Mouse (Mus musculus): ENCODE measurements at regions not wholly inside any gene's neighbourhood (a gene's known extent, or its start where the extent isn't known, plus 50 kb on each side); places are given as distances from the start of the nearest gene placed in this dataset.

DNA sequence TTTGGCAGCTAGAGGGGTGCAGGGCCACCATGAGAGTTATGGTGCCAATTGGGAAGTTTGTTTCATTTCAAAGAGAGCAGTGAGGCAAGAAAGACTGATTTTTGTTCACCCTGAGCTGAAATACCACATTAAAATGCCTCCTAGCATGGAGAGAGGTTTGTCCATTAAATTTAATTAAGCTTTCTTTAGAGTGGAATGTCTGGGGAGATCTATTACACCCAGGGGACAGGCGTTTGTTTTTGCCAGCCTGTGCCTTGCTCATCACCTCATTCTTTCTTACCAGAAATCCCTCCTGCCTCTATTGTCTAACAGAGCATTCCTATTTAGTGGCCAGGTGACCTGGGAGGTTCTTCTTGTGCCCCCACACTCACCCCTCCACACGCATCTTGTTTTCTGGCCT lies 55.2 kb upstream of the Rcn1 start:
- no peak for ATAC-seq (ENCODE audit: insufficient number of reproducible peaks, low FRiP score, low TSS enrichment, low read depth)
- Histone ChIP-seq H3K9ac (no peak overlapping the region), H3K4me1 (no peaks in the 10 kb centered on the region), H3K27me3 (no peaks in the 10 kb centered on the region), H3K4me3 (replicated peaks) (no peak overlapping the region), H3K9me3 (replicated peaks) (no peaks in the 10 kb centered on the region), H3K4me2 (replicated peaks) (no peak overlapping the region), H3K36me3 (no peaks in the 10 kb centered on the region), H3K27ac (replicated peaks) (no peak overlapping the region)
- 55% methylated on average over 2 of the region's 2 CpGs for WGBS

GRCm38 (mm10) chr2:105454836-105455235 lies 55.7 kb upstream of the Rcn1 start:
- no peak for ATAC-seq (ENCODE audit: insufficient number of reproducible peaks, low FRiP score, low TSS enrichment, low read depth)
- no peaks in the 10 kb centered on the region for H3K36me3 ChIP-seq
- H3K27me3 ChIP-seq = no peaks in the 10 kb centered on the region
- no peak overlapping the region for H3K27ac ChIP-seq (replicated peaks)
- no peak overlapping the region for H3K9ac ChIP-seq
- H3K4me3 ChIP-seq (replicated peaks) = no peak overlapping the region
- H3K4me1 ChIP-seq = no peaks in the 10 kb centered on the region
- H3K9me3 ChIP-seq (replicated peaks) = no peaks in the 10 kb centered on the region
- no peak overlapping the region for H3K4me2 ChIP-seq (replicated peaks)

DNA sequence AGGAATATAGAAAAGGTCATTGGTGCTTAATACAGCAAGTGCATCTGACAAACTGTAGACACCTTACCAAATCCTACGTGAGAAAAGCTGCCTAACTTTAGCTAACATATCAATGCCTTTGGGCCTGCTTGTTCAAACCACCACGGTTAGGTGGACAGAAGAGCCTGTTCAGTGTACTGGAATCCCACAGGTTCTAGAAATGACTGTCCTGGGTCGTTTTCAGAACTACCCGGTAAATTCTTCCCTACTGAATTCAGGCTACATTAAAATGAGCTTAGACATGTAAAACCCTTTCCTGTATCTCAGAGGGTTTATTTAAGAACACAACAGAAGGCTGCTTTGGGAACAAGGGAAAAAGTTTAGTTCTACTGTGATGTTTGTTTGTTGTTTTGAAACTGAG lies 59.5 kb upstream of the Rcn1 start:
- H3K9ac ChIP-seq = no peak overlapping the region
- no peak overlapping the region for H3K27ac ChIP-seq (replicated peaks)
- 0 out of 2 replicates have a peak, but pooled peaks cover 4% of the 10 kb centered on the region for H3K27me3 ChIP-seq
- H3K4me1 ChIP-seq = no peaks in the 10 kb centered on the region
- no peak overlapping the region for H3K4me2 ChIP-seq (replicated peaks)
- H3K9me3 ChIP-seq (replicated peaks) = no peaks in the 10 kb centered on the region
- WGBS = 88% methylated on average over 4 of the region's 4 CpGs
- H3K36me3 ChIP-seq = no peaks in the 10 kb centered on the region
- ATAC-seq (ENCODE audit: insufficient number of reproducible peaks, low FRiP score, low TSS enrichment, low read depth) = no peak
- H3K4me3 ChIP-seq (replicated peaks) = no peak overlapping the region

DNA sequence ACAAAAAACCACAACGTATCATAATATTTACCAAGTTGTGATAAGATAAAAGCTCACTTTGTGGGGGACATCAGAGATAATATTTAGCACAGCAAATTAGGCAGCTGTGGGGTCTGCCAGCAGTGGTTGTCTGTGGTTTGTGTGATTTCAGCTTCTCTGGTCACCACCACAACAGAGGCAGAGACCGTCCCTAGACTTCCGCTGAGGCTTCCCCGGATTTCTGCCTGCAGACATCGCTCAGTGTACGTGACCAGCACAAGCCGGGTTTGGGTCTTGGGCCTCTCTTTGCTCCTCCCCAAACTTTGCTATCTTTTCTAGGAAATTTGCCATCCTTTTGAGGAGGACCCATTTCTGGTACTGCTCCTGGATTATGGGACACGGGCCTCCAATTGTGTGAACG lies 60.4 kb upstream of the Rcn1 start:
- Histone ChIP-seq H3K9me3 (replicated peaks) (no peaks in the 10 kb centered on the region), H3K27me3 (0 out of 2 replicates have a peak, but pooled peaks cover 4% of the 10 kb centered on the region), H3K4me3 (replicated peaks) (no peak overlapping the region), H3K27ac (replicated peaks) (no peak overlapping the region), H3K4me2 (replicated peaks) (no peak overlapping the region), H3K36me3 (no peaks in the 10 kb centered on the region), H3K4me1 (no peaks in the 10 kb centered on the region), H3K9ac (no peak overlapping the region)
- no peak for ATAC-seq (ENCODE audit: insufficient number of reproducible peaks, low FRiP score, low TSS enrichment, low read depth)
- WGBS = 63% methylated on average over 9 of the region's 9 CpGs

DNA sequence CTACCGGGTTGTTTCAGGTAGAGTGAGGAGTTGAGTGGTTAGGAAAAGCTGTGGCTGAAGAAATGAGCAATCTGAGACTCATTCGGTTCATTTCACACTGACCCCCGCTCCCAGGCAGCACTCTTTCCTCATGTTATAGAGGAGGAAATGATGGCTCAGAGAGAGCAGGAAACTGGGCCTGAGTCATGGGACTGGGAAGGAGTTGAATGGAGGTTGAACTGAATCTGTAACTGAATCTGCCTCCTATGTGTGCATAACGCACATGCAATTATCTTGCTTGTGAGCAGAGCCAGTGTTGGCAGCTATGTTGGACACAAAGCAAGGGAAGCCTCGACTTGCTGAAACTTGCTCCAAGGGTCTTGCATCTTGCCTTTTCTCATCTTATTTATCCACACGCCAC lies 66.5 kb upstream of the Rcn1 start:
- H3K4me2 ChIP-seq (replicated peaks) = no peak overlapping the region
- H3K27ac ChIP-seq (replicated peaks) = no peak overlapping the region
- WGBS = 74% methylated on average over 6 of the region's 6 CpGs
- H3K9ac ChIP-seq = no peak overlapping the region
- no peak overlapping the region for H3K4me3 ChIP-seq (replicated peaks)
- H3K27me3 ChIP-seq = 0 out of 2 replicates have a peak, but pooled peaks cover 4% of the 10 kb centered on the region
- no peak for ATAC-seq (ENCODE audit: insufficient number of reproducible peaks, low FRiP score, low TSS enrichment, low read depth)
- H3K4me1 ChIP-seq = no peaks in the 10 kb centered on the region
- H3K36me3 ChIP-seq = no peaks in the 10 kb centered on the region
- H3K9me3 ChIP-seq (replicated peaks) = no peaks in the 10 kb centered on the region

DNA sequence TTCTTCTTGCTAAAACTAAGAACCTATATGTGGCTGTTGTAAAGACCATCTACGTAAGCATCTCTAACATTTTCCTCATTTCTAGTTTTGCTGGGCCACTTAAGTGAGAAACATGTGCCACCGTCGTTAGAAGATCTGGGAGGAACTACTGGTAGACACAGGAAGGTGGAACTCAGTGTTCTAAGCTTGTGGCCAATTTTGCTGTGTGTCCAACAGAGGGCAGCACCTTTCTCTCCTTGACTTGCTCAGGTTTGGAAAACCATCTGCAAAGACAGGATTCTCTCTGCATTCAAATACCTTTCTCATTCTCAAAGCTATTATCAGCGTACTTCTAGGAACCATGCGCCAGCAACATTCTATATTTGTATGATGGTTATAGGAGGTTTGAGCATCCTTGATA lies 69.8 kb upstream of the Rcn1 start:
- H3K27ac ChIP-seq (replicated peaks) = no peak overlapping the region
- ATAC-seq (ENCODE audit: insufficient number of reproducible peaks, low FRiP score, low TSS enrichment, low read depth) = no peak
- no peaks in the 10 kb centered on the region for H3K4me1 ChIP-seq
- no peaks in the 10 kb centered on the region for H3K27me3 ChIP-seq
- H3K36me3 ChIP-seq = no peaks in the 10 kb centered on the region
- H3K9ac ChIP-seq = no peak overlapping the region
- H3K4me3 ChIP-seq (replicated peaks) = no peak overlapping the region
- no peak overlapping the region for H3K4me2 ChIP-seq (replicated peaks)
- no peaks in the 10 kb centered on the region for H3K9me3 ChIP-seq (replicated peaks)
- 34% methylated on average over 5 of the region's 5 CpGs for WGBS

- WGBS = 72% methylated on average over 7 of the region's 7 CpGs
- Histone ChIP-seq H3K4me1 (no peaks in the 10 kb centered on the region), H3K9me3 (replicated peaks) (no peaks in the 10 kb centered on the region), H3K36me3 (no peaks in the 10 kb centered on the region), H3K27me3 (no peaks in the 10 kb centered on the region), H3K9ac (no peak overlapping the region), H3K4me2 (replicated peaks) (no peak overlapping the region), H3K4me3 (replicated peaks) (no peak overlapping the region), H3K27ac (replicated peaks) (no peak overlapping the region)
- peak; percentile 61; the same call in 1 of the 2 replicates for ATAC-seq (ENCODE audit: insufficient number of reproducible peaks, low FRiP score, low TSS enrichment, low read depth)
Observed at GRCm38 (mm10) chr2:105476028-105476677, 77.0 kb upstream of the Rcn1 start.

DNA sequence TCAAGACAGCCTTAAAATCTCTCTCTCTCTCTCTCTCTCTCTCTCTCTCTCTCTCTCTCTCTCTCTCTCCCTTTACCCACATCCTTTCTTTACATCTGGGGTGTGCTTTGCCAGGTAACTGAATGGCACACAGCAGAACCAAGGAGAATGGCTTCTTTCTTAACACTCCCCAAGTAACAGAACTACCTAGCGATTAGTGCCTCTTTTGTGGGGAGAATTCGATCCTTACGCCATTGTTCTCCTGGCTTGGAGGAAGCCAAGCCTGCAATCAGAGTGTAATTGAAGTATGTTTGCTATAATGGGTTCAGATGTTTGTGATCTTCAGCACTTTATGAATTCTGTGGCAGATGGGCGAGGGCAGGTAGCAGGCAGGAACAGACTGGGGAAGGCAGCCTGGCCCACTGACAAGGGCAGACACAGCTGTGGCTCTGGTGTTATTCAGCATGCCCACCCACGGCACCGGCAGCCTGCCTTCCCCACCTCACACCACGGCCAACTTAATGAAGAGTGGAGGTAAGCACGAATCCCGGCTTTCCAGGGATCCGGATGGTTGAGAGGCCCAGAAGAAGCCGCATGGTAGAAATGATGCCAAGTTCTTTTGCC lies 83.0 kb upstream of the Rcn1 start:
- H3K4me1 ChIP-seq = no peaks in the 10 kb centered on the region
- no peaks in the 10 kb centered on the region for H3K9me3 ChIP-seq (replicated peaks)
- no peak overlapping the region for H3K4me2 ChIP-seq (replicated peaks)
- no peak overlapping the region for H3K27ac ChIP-seq (replicated peaks)
- ATAC-seq (ENCODE audit: insufficient number of reproducible peaks, low FRiP score, low TSS enrichment, low read depth) = peak; percentile 78
- no peak overlapping the region for H3K9ac ChIP-seq
- WGBS = 48% methylated on average over 11 of the region's 11 CpGs
- H3K36me3 ChIP-seq = no peaks in the 10 kb centered on the region
- H3K27me3 ChIP-seq = no peaks in the 10 kb centered on the region
- no peak overlapping the region for H3K4me3 ChIP-seq (replicated peaks)

GRCm38 (mm10) chr2:105484496-105484895 lies 85.4 kb upstream of the Rcn1 start:
- 55% methylated on average over 3 of the region's 3 CpGs for WGBS
- Histone ChIP-seq H3K27ac (replicated peaks) (no peak overlapping the region), H3K4me1 (no peaks in the 10 kb centered on the region), H3K4me3 (replicated peaks) (no peak overlapping the region), H3K36me3 (no peaks in the 10 kb centered on the region), H3K9me3 (replicated peaks) (no peaks in the 10 kb centered on the region), H3K4me2 (replicated peaks) (no peak overlapping the region), H3K27me3 (no peaks in the 10 kb centered on the region), H3K9ac (no peak overlapping the region)
- no peak for ATAC-seq (ENCODE audit: insufficient number of reproducible peaks, low FRiP score, low TSS enrichment, low read depth)

DNA sequence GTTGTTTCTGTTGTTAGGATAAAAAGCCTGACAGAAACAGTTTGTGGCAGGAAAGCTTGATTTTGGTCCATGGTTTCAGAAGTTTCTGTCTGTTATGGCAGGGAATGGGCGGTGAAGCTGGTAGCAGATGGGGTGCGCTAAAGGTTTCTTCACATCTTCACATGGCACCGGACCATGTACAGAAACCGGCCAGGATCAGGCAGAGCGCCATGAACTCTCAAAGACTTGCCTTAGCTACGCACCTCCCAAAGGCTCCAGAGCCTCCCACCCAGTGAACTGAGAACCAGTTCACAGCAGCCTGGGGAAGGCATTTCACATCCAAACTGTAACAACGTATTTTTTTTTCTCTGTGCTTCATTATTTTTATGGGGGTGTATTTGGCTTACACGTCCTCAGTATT lies 86.2 kb upstream of the Rcn1 start:
- no peak overlapping the region for H3K4me3 ChIP-seq (replicated peaks)
- H3K27me3 ChIP-seq = no peaks in the 10 kb centered on the region
- H3K9ac ChIP-seq = no peak overlapping the region
- H3K36me3 ChIP-seq = no peaks in the 10 kb centered on the region
- no peak overlapping the region for H3K4me2 ChIP-seq (replicated peaks)
- H3K27ac ChIP-seq (replicated peaks) = no peak overlapping the region
- no peaks in the 10 kb centered on the region for H3K9me3 ChIP-seq (replicated peaks)
- 83% methylated on average over 8 of the region's 8 CpGs for WGBS
- no peak for ATAC-seq (ENCODE audit: insufficient number of reproducible peaks, low FRiP score, low TSS enrichment, low read depth)
- no peaks in the 10 kb centered on the region for H3K4me1 ChIP-seq

DNA sequence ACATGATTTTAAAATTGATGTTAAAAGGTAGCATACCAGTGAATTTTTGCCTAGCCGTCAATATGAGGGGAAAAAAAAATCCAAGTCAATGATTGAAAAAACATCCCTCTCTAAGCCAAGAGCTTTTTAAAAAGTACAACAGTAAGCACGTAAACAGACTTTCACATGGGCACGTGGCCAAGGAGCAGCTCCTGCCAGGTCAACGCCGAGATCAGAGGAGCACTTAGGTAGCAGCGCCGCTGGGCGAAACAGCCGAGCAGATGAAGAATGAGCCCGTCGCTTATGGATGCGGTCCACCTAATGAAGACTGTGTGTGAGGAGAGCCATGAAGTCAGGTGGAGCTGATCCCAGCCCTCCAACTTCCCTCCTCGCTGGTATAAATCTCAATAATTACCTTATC lies 96.7 kb upstream of the Rcn1 start:
- no peaks in the 10 kb centered on the region for H3K36me3 ChIP-seq

GRCm38 (mm10) chr2:105504197-105504596 lies 105.1 kb upstream of the Rcn1 start:
- H3K4me2 ChIP-seq (replicated peaks) = no peak overlapping the region
- H3K9ac ChIP-seq = no peak overlapping the region
- H3K4me3 ChIP-seq (replicated peaks) = no peak overlapping the region
- no peak overlapping the region for H3K27ac ChIP-seq (replicated peaks)
- ATAC-seq (ENCODE audit: insufficient number of reproducible peaks, low FRiP score, low TSS enrichment, low read depth) = no peak
- no peaks in the 10 kb centered on the region for H3K36me3 ChIP-seq
- WGBS = 77% methylated on average over 2 of the region's 2 CpGs
- H3K4me1 ChIP-seq = no peaks in the 10 kb centered on the region
- no peaks in the 10 kb centered on the region for H3K27me3 ChIP-seq
- no peaks in the 10 kb centered on the region for H3K9me3 ChIP-seq (replicated peaks)

More for the DNA sequence above, 96.7 kb upstream of the Rcn1 start:
- H3K27ac ChIP-seq (replicated peaks) = no peak overlapping the region
- H3K9me3 ChIP-seq (replicated peaks) = no peaks in the 10 kb centered on the region
- WGBS = 76% methylated on average over 13 of the region's 13 CpGs
- no peak for ATAC-seq (ENCODE audit: insufficient number of reproducible peaks, low FRiP score, low TSS enrichment, low read depth)
- no peaks in the 10 kb centered on the region for H3K27me3 ChIP-seq
- no peak overlapping the region for H3K4me3 ChIP-seq (replicated peaks)
- no peaks in the 10 kb centered on the region for H3K4me1 ChIP-seq
- no peak overlapping the region for H3K4me2 ChIP-seq (replicated peaks)
- H3K9ac ChIP-seq = no peak overlapping the region

Measured in embryonic facial prominence, embryonic 15.5 days (tissue).